Mouse (Mus musculus) heart, embryonic 11.5 days (tissue): ENCODE measurements around the gene Snx8. TPM values are rescaled to one million over a fixed set of nuclear protein-coding genes. Genes with fewer than 3 reads are reported as not detected.
A peak's percentile ranks its signal among the peaks of the same experiment; 100 is the strongest.

Experiments used
- ATAC-seq: fragments of 200-750 bp; cut with Nextera tagmentation; replicated peaks from 2 replicates; pipeline ENCODE4 v1.8.0; 2017; ENCODE audit warnings: moderate library complexity; ENCODE audit not compliant: insufficient number of reproducible peaks, low FRiP score, low TSS enrichment
- H3K27ac ChIP-seq: fragments of 300-500 bp; sonication (generic); 2 replicates; pipeline ENCODE4 v1.5.1; 2014; ENCODE audit warnings: mild to moderate bottlenecking, low read depth, low read length
- H3K27me3 ChIP-seq: fragments of 300-500 bp; sonication (generic); 2 replicates; pipeline ENCODE4 v1.6.1; 2014; ENCODE audit warnings: mild to moderate bottlenecking, low read length, mixed read lengths; ENCODE audit not compliant: control insufficient read depth, insufficient read depth
- H3K36me3 ChIP-seq: fragments of 300-500 bp; sonication (generic); 2 replicates; pipeline ENCODE4 v1.6.1; 2014; ENCODE audit warnings: mild to moderate bottlenecking, low read length, moderate library complexity, mixed read lengths; ENCODE audit not compliant: control insufficient read depth, insufficient read depth
- H3K4me1 ChIP-seq: fragments of 300-500 bp; sonication (generic); 2 replicates; pipeline ENCODE4 v1.6.1; 2014; ENCODE audit warnings: low read length; ENCODE audit not compliant: control insufficient read depth, insufficient read depth
- H3K4me2 ChIP-seq: fragments of 300-500 bp; sonication (generic); 2 replicates; pipeline ENCODE4 v1.6.1; 2014; ENCODE audit warnings: mild to moderate bottlenecking, moderate library complexity
- H3K4me3 ChIP-seq: fragments of 300-500 bp; sonication (generic); 2 replicates; pipeline ENCODE4 v1.5.1; 2014; ENCODE audit warnings: low read depth, low read length
- H3K9ac ChIP-seq: fragments of 300-500 bp; sonication (generic); 2 replicates; pipeline ENCODE4 v1.6.1; 2014; ENCODE audit warnings: mild to moderate bottlenecking, low read depth, low read length, moderate library complexity
- H3K9me3 ChIP-seq: fragments of 300-500 bp; sonication (generic); replicated peaks from 2 replicates; pipeline ENCODE4 v1.6.1; 2016; ENCODE audit warnings: low read length; ENCODE audit not compliant: control insufficient read depth
- WGBS: fragments of 180-500 bp; shearing (Covaris S2); extraction: QIAGEN DNeasy Blood & Tissue Kit; methylation state at CpG from one replicate; pipeline ENCODE4 v1.1.7; 2014; ENCODE audit not compliant: insufficient replicate concordance; 5-methylcytosine and 5-hydroxymethylcytosine counted together
- polyA plus RNA-seq: library from polyadenylated mRNA; unstranded; fragments of >200 nt; fragmentation: Nextera tagmentation; extraction: Ambion mirVana; gene quantifications from 2 replicates; pipeline ENCODE4 v1.2.1, GENCODE M21; 2014

Gene Snx8
- polyA plus RNA-seq, 1 experiment from 2014 or later = 8.8 TPM

DNA sequence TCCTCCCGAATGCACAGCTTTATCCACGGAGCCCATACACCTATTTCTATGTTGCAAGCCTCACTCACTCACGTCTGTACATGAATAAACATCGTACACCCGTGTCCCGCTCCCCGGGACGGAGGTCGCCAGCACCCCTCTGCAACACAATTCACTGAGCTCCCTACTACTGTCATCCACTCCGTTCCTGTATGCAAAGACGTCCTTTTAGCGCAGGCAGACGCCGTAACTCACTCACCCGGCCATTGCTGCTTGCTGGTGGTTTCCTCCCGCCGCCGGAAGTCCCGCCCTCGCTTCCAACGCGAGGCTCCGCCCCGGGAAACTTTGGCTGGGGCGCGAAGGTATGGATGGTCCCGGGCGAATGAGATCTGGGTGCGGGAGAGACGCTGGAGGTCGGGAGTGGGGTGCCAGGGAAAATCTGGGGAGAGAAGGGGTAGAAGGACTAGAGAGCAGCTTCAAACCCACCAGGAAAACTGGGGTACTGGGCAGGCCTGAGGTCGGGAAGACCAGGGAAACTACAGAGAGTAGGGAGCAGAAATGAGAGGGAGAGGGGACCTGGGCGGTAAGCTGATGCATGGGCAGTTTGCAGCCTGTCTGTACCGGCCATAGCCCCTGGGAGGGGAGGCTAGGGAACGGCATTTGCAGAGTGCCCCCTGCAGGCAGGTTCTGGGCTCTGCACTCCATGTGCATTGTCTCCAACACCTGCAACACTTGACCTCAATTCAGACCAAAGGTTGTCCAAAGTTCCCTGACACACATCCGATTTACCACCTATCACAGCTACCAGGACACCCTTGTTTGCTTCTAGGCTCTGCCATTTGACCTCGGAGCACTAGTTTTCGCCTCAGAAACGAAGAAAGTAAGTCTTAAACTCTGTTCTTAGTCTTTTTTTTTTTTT, 57.2 kb downstream of the Snx8 start, which contains the start of gene Mrm2:
Gene Mrm2, minus strand, starts transcription at position 284 of the 898 bp plus-strand sequence.
- WGBS = 1% methylated on average over 39 of the region's 39 CpGs
- peak within 1 kb of the TSS; percentile 94 for H3K4me2 ChIP-seq
- peak within 1 kb of the TSS; percentile 93 for H3K9ac ChIP-seq
- peaks cover 11% of the 10 kb centered on the region for H3K4me1 ChIP-seq
- H3K36me3 ChIP-seq = peaks cover 10% of the 10 kb centered on the region; the same call in 1 of the 2 replicates
- ATAC-seq = peak; percentile 66
- H3K9me3 ChIP-seq = no peaks in the 10 kb centered on the region
- H3K27me3 ChIP-seq = no peaks in the 10 kb centered on the region
- peak within 1 kb of the TSS; percentile 85 for H3K27ac ChIP-seq
- peak within 1 kb of the TSS; percentile 80 for H3K4me3 ChIP-seq

DNA sequence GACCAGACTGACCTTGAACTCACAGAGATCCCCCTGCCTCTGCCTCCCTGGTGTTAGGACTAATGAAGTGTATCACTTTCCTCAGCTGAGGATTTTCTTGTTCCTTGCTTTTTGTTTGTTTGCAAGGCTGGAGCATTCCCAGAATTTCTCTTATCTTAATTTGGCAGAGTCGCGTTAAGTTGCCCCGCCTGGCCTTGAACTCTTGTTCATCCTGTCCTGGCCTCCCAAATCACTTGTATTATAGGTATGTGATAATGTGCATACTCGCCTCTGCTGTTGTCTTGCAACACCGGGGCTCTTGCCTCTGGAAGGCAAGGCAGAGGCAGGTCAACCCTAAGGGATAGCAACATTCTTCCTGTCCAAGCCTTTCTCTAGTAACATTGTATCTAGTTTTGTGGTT, 65.0 kb downstream of the Snx8 start:
- Histone ChIP-seq H3K4me2 (no peak overlapping the region), H3K36me3 (peaks cover 4% of the 10 kb centered on the region; the same call in 1 of the 2 replicates), H3K9me3 (no peaks in the 10 kb centered on the region), H3K9ac (no peak overlapping the region), H3K27ac (no peak overlapping the region), H3K27me3 (no peaks in the 10 kb centered on the region), H3K4me3 (no peak overlapping the region), H3K4me1 (peaks cover 3% of the 10 kb centered on the region)
- ATAC-seq = no peak
- 78% methylated on average over 5 of the region's 5 CpGs for WGBS

GRCm38 (mm10) chr5:140321756-140322575, 67.1 kb downstream of the Snx8 start:
- H3K9ac ChIP-seq = peak overlapping the region; percentile 99
- peak overlapping the region; percentile 82 for H3K27ac ChIP-seq
- no peak for ATAC-seq
- H3K4me3 ChIP-seq = peak overlapping the region; percentile 83
- peak overlapping the region; percentile 85 for H3K4me2 ChIP-seq
- H3K36me3 ChIP-seq = no peaks in the 10 kb centered on the region
- no peaks in the 10 kb centered on the region for H3K9me3 ChIP-seq
- WGBS = 2% methylated on average over 17 of the region's 17 CpGs
- H3K27me3 ChIP-seq = no peaks in the 10 kb centered on the region
- H3K4me1 ChIP-seq = peaks cover 8% of the 10 kb centered on the region

GRCm38 (mm10) chr5:140321042-140321755, 67.9 kb downstream of the Snx8 start, which contains the start of the genes Mad1l1 and Nudt1:
TSS of gene Mad1l1 (minus strand) at chr5:140321552.
TSS of gene Nudt1 (plus strand) at chr5:140321656.
- no peaks in the 10 kb centered on the region for H3K36me3 ChIP-seq
- H3K9ac ChIP-seq = peak within 1 kb of the TSS; percentile 99
- H3K27ac ChIP-seq = peak within 1 kb of the TSS; percentile 82
- peak within 1 kb of the TSS; percentile 85 for H3K4me2 ChIP-seq
- H3K4me1 ChIP-seq = peaks cover 8% of the 10 kb centered on the region
- no peaks in the 10 kb centered on the region for H3K27me3 ChIP-seq
- peak within 1 kb of the TSS; percentile 83 for H3K4me3 ChIP-seq
- WGBS = under 1% methylated on average over 60 of the region's 60 CpGs
- ATAC-seq = peak; percentile 87
- no peaks in the 10 kb centered on the region for H3K9me3 ChIP-seq

DNA sequence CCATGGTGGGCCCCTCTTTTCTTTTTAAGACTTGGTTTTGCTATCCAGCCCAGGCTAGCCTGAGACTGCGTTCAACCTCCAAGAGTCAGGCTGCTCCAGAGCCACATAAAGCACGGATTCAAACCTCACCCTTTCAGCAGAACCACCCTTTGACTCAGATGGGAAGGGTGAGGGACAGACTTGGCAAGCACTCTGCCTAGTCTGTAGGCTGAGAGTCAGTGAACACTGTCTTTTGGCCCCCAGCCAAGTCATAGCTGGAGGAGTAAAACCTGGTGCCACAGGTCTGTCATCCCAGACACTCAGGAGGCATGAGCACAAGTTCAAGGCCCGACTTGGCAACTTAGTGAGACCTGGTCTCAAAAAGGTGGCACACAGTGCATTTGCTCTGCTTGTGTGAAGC, 72.3 kb downstream of the Snx8 start:
- WGBS = 87% methylated on average over 3 of the region's 3 CpGs
- H3K27ac ChIP-seq = no peak overlapping the region
- no peak overlapping the region for H3K4me3 ChIP-seq
- no peak for ATAC-seq
- H3K4me2 ChIP-seq = no peak overlapping the region
- H3K9ac ChIP-seq = no peak overlapping the region
- peaks cover 5% of the 10 kb centered on the region; the same call in 1 of the 2 replicates for H3K36me3 ChIP-seq
- no peaks in the 10 kb centered on the region for H3K9me3 ChIP-seq
- H3K27me3 ChIP-seq = no peaks in the 10 kb centered on the region
- H3K4me1 ChIP-seq = peaks cover 8% of the 10 kb centered on the region

DNA sequence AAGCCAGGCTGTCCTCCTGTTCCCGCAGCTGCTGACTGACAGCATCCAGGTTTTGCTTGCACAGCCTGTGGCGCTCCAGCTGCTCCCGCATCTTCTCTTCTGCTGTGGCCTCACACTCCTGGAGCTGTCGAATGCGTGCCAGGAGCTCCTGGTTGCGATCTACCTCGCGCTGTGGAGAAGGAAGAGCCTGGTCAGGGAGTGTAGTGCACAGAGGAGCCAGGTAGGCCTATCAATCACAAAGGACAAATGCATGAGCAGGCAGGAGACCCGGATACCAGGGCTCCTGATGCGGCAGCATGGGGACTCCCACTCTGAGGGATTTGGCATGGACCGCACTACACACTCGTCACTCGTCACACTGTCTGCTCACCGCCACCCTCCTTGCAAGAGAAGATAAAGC, 81.5 kb downstream of the Snx8 start:
- Histone ChIP-seq H3K4me1 (peaks cover 16% of the 10 kb centered on the region), H3K27ac (peak overlapping the region; percentile 5; the same call in 1 of the 2 replicates), H3K9me3 (no peaks in the 10 kb centered on the region), H3K4me3 (no peak overlapping the region), H3K4me2 (no peak overlapping the region; the same call in 1 of the 2 replicates), H3K36me3 (peaks cover 14% of the 10 kb centered on the region), H3K27me3 (no peaks in the 10 kb centered on the region), H3K9ac (no peak overlapping the region)
- ATAC-seq = no peak
- WGBS = 72% methylated on average over 14 of the region's 14 CpGs

DNA sequence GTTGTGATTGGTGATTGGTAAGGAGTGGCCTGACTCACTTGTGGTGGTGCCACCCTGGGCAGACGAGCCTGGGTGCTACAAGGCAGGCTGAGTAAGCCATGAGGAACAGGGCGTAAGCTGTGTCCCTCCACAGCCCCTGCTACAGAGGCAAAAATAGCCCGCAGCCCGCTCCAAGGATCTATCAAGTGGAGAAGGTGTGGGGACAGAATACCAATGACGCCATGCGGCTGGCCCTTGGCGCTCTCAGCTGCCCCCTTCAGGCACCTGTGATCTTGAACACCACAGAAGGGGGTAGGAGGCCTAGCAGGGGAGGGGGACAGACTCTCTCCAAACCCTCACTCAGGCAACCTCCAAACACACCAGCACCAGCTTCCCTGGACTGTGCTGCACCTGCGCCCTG, 83.0 kb downstream of the Snx8 start:
- no peak overlapping the region for H3K4me3 ChIP-seq
- no peaks in the 10 kb centered on the region for H3K27me3 ChIP-seq
- peak overlapping the region; percentile 57 for H3K27ac ChIP-seq
- WGBS = 52% methylated on average over 8 of the region's 8 CpGs
- ATAC-seq = 0 out of 2 replicates have a peak, but pooled peaks have one; percentile 40
- H3K9ac ChIP-seq = no peak overlapping the region
- H3K4me2 ChIP-seq = no peak overlapping the region
- no peaks in the 10 kb centered on the region for H3K9me3 ChIP-seq
- peaks cover 16% of the 10 kb centered on the region for H3K4me1 ChIP-seq
- peaks cover 11% of the 10 kb centered on the region; the same call in 1 of the 2 replicates for H3K36me3 ChIP-seq

- ATAC-seq = no peak
- Histone ChIP-seq H3K4me2 (no peak overlapping the region), H3K4me1 (no peaks in the 10 kb centered on the region), H3K27ac (no peak overlapping the region), H3K9me3 (no peaks in the 10 kb centered on the region), H3K9ac (no peak overlapping the region), H3K27me3 (no peaks in the 10 kb centered on the region), H3K4me3 (no peak overlapping the region), H3K36me3 (peaks cover 33% of the 10 kb centered on the region)
- 81% methylated on average over 4 of the region's 4 CpGs for WGBS
Observed at GRCm38 (mm10) chr5:140298291-140298690, 90.8 kb downstream of the Snx8 start.
